Mouse (Mus musculus) midbrain, embryonic 14.5 days (tissue): Measurements from ENCODE around the gene Egfr. TPM values are rescaled to one million over a fixed set of nuclear protein-coding genes. Genes with fewer than 3 reads are reported as not detected.

Experiments
- ATAC-seq: fragments of 200-750 bp; cut with Nextera tagmentation; 2 replicates; pipeline ENCODE4 v1.8.0; 2017; ENCODE audit warnings: moderate number of reproducible peaks, moderate library complexity; ENCODE audit not compliant: low FRiP score, low TSS enrichment
- DNase-seq: peaks from one replicate; pipeline ENCODE4 v3.0.0-alpha.2; 2015
- H3K27ac ChIP-seq: fragments of 300-500 bp; sonication (generic); replicated peaks from 2 replicates; pipeline ENCODE4 v1.5.1; 2014; ENCODE audit warnings: mild to moderate bottlenecking, low read depth, low read length, moderate library complexity
- H3K27me3 ChIP-seq: fragments of 300-500 bp; sonication (generic); 2 replicates; pipeline ENCODE4 v1.6.1; 2014; ENCODE audit warnings: low read length, control low read depth, mixed read lengths; ENCODE audit not compliant: control insufficient read depth, insufficient read depth
- H3K36me3 ChIP-seq: fragments of 300-500 bp; sonication (generic); 2 replicates; pipeline ENCODE4 v1.6.1; 2014; ENCODE audit warnings: low read length, control low read depth; ENCODE audit not compliant: control insufficient read depth, insufficient read depth
- H3K4me1 ChIP-seq: fragments of 300-500 bp; sonication (generic); 2 replicates; pipeline ENCODE4 v1.6.1; 2014; ENCODE audit warnings: mild to moderate bottlenecking, antibody characterized with exemption, low read length, control low read depth; ENCODE audit not compliant: control insufficient read depth, insufficient read depth
- H3K4me2 ChIP-seq: fragments of 300-500 bp; sonication (generic); 2 replicates; pipeline ENCODE4 v1.6.1; 2014; ENCODE audit warnings: mild to moderate bottlenecking, low read length, moderate library complexity
- H3K4me3 ChIP-seq: fragments of 300-500 bp; sonication (generic); replicated peaks from 2 replicates; pipeline ENCODE4 v1.5.1; 2014; ENCODE audit warnings: low read depth, low read length
- H3K9ac ChIP-seq: fragments of 300-500 bp; sonication (generic); replicated peaks from 2 replicates; pipeline ENCODE4 v1.6.1; 2014; ENCODE audit warnings: mild to moderate bottlenecking, low read length, moderate library complexity
- H3K9me3 ChIP-seq: fragments of 300-500 bp; sonication (generic); 2 replicates; pipeline ENCODE4 v1.6.1; 2016; ENCODE audit warnings: low read length, control low read depth, mixed read lengths; ENCODE audit not compliant: control insufficient read depth
- WGBS: fragments of 180-500 bp; shearing (Covaris S2); extraction: QIAGEN DNeasy Blood & Tissue Kit; methylation state at CpG from one replicate; pipeline ENCODE4 v1.1.7; 2014; 5-methylcytosine and 5-hydroxymethylcytosine counted together
- polyA plus RNA-seq: library from polyadenylated mRNA; unstranded; fragments of >200 nt; fragmentation: Nextera tagmentation; extraction: Ambion mirVana; gene quantifications from 2 replicates; pipeline ENCODE4 v1.2.1, GENCODE M21; 2014

Gene Egfr
- polyA plus RNA-seq, 1 experiment from 2014 or later = 4.2 TPM

- H3K4me3 ChIP-seq = no peak overlapping the region
- ATAC-seq (no peak), DNase-seq (peak; percentile 37)
- H3K27ac ChIP-seq = no peak overlapping the region
- H3K4me2 ChIP-seq = no peak overlapping the region
- H3K9ac ChIP-seq = no peak overlapping the region
- WGBS = 65% methylated on average over 3 of the region's 3 CpGs
- no peaks in the 10 kb centered on the region for H3K4me1 ChIP-seq
- H3K27me3 ChIP-seq = no peaks in the 10 kb centered on the region
- H3K9me3 ChIP-seq = no peaks in the 10 kb centered on the region
- H3K36me3 ChIP-seq = no peaks in the 10 kb centered on the region
These were observed 17.8 kb downstream of the Egfr start for GRCm38 (mm10) chr11:16769709-16770303.

- H3K4me1 ChIP-seq = no peaks in the 10 kb centered on the region
- no peak overlapping the region for H3K4me2 ChIP-seq
- ATAC-seq (no peak), DNase-seq (no peak)
- no peak overlapping the region for H3K27ac ChIP-seq
- H3K4me3 ChIP-seq = no peak overlapping the region
- H3K9me3 ChIP-seq = no peaks in the 10 kb centered on the region
- WGBS = 91% methylated on average over 4 of the region's 4 CpGs
- H3K36me3 ChIP-seq = no peaks in the 10 kb centered on the region
- no peaks in the 10 kb centered on the region for H3K27me3 ChIP-seq
- no peak overlapping the region for H3K9ac ChIP-seq
These were observed 19.0 kb downstream of the Egfr start for GRCm38 (mm10) chr11:16770966-16771365.

- Histone ChIP-seq H3K9ac (no peak overlapping the region), H3K9me3 (no peaks in the 10 kb centered on the region), H3K36me3 (no peaks in the 10 kb centered on the region), H3K4me2 (no peak overlapping the region), H3K4me3 (no peak overlapping the region), H3K27ac (no peak overlapping the region), H3K27me3 (no peaks in the 10 kb centered on the region), H3K4me1 (no peaks in the 10 kb centered on the region)
- DNase-seq = peak; percentile 45
- ATAC-seq = no peak
- 58% methylated on average over 4 of the region's 4 CpGs for WGBS
These were observed 20.7 kb downstream of the Egfr start for GRCm38 (mm10) chr11:16772717-16773116.

- H3K9me3 ChIP-seq = no peaks in the 10 kb centered on the region
- no peak overlapping the region for H3K4me2 ChIP-seq
- ATAC-seq (no peak), DNase-seq (no peak)
- H3K27ac ChIP-seq = no peak overlapping the region
- 66% methylated on average over 2 of the region's 2 CpGs for WGBS
- no peaks in the 10 kb centered on the region for H3K27me3 ChIP-seq
- H3K4me1 ChIP-seq = 0 out of 2 replicates have a peak, but pooled peaks cover 2% of the 10 kb centered on the region
- H3K36me3 ChIP-seq = no peaks in the 10 kb centered on the region
- H3K4me3 ChIP-seq = no peak overlapping the region
- H3K9ac ChIP-seq = no peak overlapping the region
These were observed 25.0 kb downstream of the Egfr start for GRCm38 (mm10) chr11:16776967-16777366.

- H3K9me3 ChIP-seq = no peaks in the 10 kb centered on the region
- no peak overlapping the region for H3K4me3 ChIP-seq
- ATAC-seq (no peak), DNase-seq (no peak)
- no peak overlapping the region for H3K27ac ChIP-seq
- no peaks in the 10 kb centered on the region for H3K27me3 ChIP-seq
- 0 out of 2 replicates have a peak, but pooled peaks cover 2% of the 10 kb centered on the region for H3K4me1 ChIP-seq
- no peak overlapping the region for H3K4me2 ChIP-seq
- no peak overlapping the region for H3K9ac ChIP-seq
- WGBS = 81% methylated on average over 2 of the region's 2 CpGs
- H3K36me3 ChIP-seq = no peaks in the 10 kb centered on the region
These were observed 29.6 kb downstream of the Egfr start for GRCm38 (mm10) chr11:16781604-16782003.

- DNase-seq = no peak
- WGBS = 93% methylated on average over 8 of the region's 8 CpGs
- Histone ChIP-seq H3K4me2 (no peak overlapping the region), H3K9me3 (no peaks in the 10 kb centered on the region), H3K9ac (no peak overlapping the region), H3K4me3 (no peak overlapping the region), H3K27ac (no peak overlapping the region), H3K36me3 (no peaks in the 10 kb centered on the region), H3K27me3 (no peaks in the 10 kb centered on the region), H3K4me1 (0 out of 2 replicates have a peak, but pooled peaks cover 2% of the 10 kb centered on the region)
- ATAC-seq = no peak
These were observed 32.1 kb downstream of the Egfr start for GRCm38 (mm10) chr11:16783926-16784659.

- Histone ChIP-seq H3K27ac (no peak overlapping the region), H3K9me3 (no peaks in the 10 kb centered on the region), H3K4me2 (no peak overlapping the region), H3K36me3 (no peaks in the 10 kb centered on the region), H3K9ac (no peak overlapping the region), H3K27me3 (no peaks in the 10 kb centered on the region), H3K4me3 (no peak overlapping the region), H3K4me1 (no peaks in the 10 kb centered on the region)
- no peak for DNase-seq
- ATAC-seq = no peak
- WGBS = 71% methylated on average over 5 of the region's 5 CpGs
These were observed 40.9 kb downstream of the Egfr start for GRCm38 (mm10) chr11:16792638-16793585.

- H3K36me3 ChIP-seq = no peaks in the 10 kb centered on the region
- no peak overlapping the region for H3K4me2 ChIP-seq
- H3K9me3 ChIP-seq = no peaks in the 10 kb centered on the region
- no peak overlapping the region for H3K9ac ChIP-seq
- ATAC-seq (no peak), DNase-seq (no peak)
- H3K4me1 ChIP-seq = no peaks in the 10 kb centered on the region
- no peak overlapping the region for H3K4me3 ChIP-seq
- no peak overlapping the region for H3K27ac ChIP-seq
- no peaks in the 10 kb centered on the region for H3K27me3 ChIP-seq
These were observed 43.0 kb downstream of the Egfr start for GRCm38 (mm10) chr11:16795012-16795411.
